Mouse (Mus musculus): ENCODE measurements at regions not wholly inside any gene's neighbourhood (a gene's known extent, or its start where the extent isn't known, plus 50 kb on each side); places are given as distances from the start of the nearest gene placed in this dataset.

- intact Hi-C loops (cut with DNase I), result loop anchor here (5.0 kb wide), 3 partner anchors 76 to 211 kb away; no protein-coding TSS in a partner anchor
These were observed 58.9 kb upstream of the Cpsf6 start for GRCm38 (mm10) chr10:117438614-117439193.

- intact Hi-C loops (cut with DNase I), result loop anchor here (5.0 kb wide), 3 partner anchors 76 to 211 kb away; no protein-coding TSS in a partner anchor
These were observed 58.2 kb upstream of the Cpsf6 start for GRCm38 (mm10) chr10:117437970-117438369.

- intact Hi-C loops (cut with DNase I), result loop anchor here (5.0 kb wide), 3 partner anchors 75 to 210 kb away; no protein-coding TSS in a partner anchor
These were observed 57.3 kb upstream of the Cpsf6 start for GRCm38 (mm10) chr10:117436875-117437715.

GRCm38 (mm10) chr10:117436308-117436874, 56.6 kb upstream of the Cpsf6 start:
- intact Hi-C loops (cut with DNase I), result loop anchor here (5.0 kb wide), 3 partner anchors 74 to 209 kb away; no protein-coding TSS in a partner anchor

GRCm38 (mm10) chr10:117435734-117436121, 55.9 kb upstream of the Cpsf6 start:
- intact Hi-C loops (cut with DNase I), result loop anchor here (5.0 kb wide), 3 partner anchors 73 to 208 kb away; no protein-coding TSS in a partner anchor

- intact Hi-C loops (cut with DNase I), result loop anchor here (5.0 kb wide), 3 partner anchors 73 to 208 kb away; no protein-coding TSS in a partner anchor
These were observed 55.3 kb upstream of the Cpsf6 start for GRCm38 (mm10) chr10:117434871-117435733.

- intact Hi-C loops (cut with DNase I), result no loop called here
These were observed 54.6 kb upstream of the Cpsf6 start for GRCm38 (mm10) chr10:117434293-117434842.

- intact Hi-C loops (cut with DNase I), result no loop called here
These were observed 53.9 kb upstream of the Cpsf6 start for GRCm38 (mm10) chr10:117433547-117434292.

GRCm38 (mm10) chr10:117432871-117433546, 53.2 kb upstream of the Cpsf6 start:
- intact Hi-C loops (cut with DNase I), result no loop called here

- intact Hi-C loops (cut with DNase I), result no loop called here
These were observed 52.6 kb upstream of the Cpsf6 start for GRCm38 (mm10) chr10:117432415-117432814.

- intact Hi-C loops (cut with DNase I), result no loop called here
These were observed 52.0 kb upstream of the Cpsf6 start for GRCm38 (mm10) chr10:117431850-117432249.

GRCm38 (mm10) chr10:117431086-117431619, 51.3 kb upstream of the Cpsf6 start:
- intact Hi-C loops (cut with DNase I), result no loop called here

GRCm38 (mm10) chr10:117430224-117430884, 50.5 kb upstream of the Cpsf6 start:
- intact Hi-C loops (cut with DNase I), result no loop called here

- intact Hi-C loops (cut with DNase I), result no loop called here
These were observed 49.8 kb upstream of the Cpsf6 start for GRCm38 (mm10) chr10:117429459-117430183.
